Mouse (Mus musculus) cerebellum, postnatal 36 days (tissue): ENCODE measurements at regions not wholly inside any gene's neighbourhood (a gene's known extent, or its start where the extent isn't known, plus 50 kb on each side); places are given as distances from the start of the nearest gene placed in this dataset.

Experiments
- DNase-seq, 2 experiments: peaks; one replicate each; pipeline ENCODE4 v3.0.0; 2021 to 2022; ENCODE audit warnings: mixed read lengths in 2 of 2

DNA sequence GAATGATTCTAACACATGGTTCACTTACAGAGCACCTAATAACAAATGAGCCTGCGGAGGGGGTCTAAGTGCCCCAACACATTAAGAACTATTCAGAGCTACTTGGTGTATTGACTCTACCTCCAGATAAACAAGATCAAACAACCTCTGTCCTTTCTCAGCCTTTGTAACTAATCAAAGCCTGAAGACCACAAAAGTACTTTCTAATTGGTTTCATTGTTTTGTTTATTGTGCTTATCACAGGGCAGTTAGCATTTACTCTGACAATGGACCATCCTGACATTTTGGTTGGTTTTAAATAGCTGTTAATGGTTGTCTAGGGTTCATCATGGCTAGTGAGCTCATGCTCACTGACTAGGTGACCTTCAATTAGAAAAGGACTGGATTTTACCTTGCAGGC lies 435.2 kb upstream of the 4930412O13Rik start:
- DNase-seq, result no peak

DNA sequence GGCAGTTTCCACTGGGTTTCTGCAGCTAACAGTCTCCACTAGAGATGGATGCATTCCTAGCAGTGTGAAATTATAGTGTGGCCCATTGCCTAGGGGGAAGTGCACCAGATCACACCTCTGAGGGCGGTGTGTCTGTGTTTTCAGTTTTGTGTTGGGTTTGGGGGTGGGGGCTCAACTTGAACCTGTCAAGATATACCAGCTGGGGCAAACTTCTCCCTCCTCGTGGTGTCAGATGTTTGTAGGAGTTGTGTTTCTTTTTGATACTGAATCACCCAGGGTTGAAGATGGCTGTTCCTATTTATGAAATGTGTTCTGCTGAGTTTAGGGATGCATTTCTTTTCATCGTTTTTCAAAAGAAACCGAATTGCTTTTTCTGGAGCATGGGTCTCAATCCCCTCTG lies 416.6 kb upstream of the 4930412O13Rik start:
- DNase-seq, result no peak

DNA sequence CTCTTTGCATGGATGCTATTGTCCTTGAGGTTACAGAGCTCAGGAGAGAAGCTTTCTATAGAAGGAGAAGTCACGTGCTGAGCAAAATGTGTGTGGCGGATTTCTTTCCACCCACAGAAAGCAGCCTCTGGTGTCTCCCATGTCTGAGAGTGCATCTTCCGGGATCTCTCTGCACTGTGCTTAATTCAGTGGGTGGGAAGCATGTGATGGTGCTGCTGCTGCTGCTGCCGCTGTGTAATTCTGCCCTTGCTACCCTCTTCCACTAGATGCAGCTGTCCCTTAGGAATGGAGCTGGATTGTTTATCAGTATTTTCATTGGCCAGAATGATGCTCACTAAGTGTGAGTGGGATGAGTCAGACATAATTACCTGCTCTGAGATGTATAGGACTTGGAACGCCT lies 416.2 kb upstream of the 4930412O13Rik start:
- DNase-seq, result no peak

DNA sequence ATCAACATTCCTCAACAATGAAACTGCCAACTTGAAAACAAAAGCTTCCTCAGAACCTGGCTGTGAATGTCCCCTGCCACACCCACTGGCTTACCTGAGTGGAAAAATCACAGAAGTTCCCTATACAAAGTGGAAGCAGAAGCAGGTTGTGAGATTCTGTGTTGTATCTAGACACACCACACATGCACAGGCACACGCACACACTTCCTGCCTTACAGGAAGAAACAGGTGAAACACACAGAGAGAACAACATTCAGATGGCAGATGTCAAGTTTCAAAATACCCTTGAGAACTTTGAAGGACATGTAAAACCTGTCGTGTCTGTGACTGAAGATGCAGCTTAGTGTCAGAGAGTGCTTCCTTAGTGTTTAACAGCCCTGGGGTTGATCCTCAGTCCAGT lies 413.5 kb upstream of the 4930412O13Rik start:
- DNase-seq, result no peak

DNA sequence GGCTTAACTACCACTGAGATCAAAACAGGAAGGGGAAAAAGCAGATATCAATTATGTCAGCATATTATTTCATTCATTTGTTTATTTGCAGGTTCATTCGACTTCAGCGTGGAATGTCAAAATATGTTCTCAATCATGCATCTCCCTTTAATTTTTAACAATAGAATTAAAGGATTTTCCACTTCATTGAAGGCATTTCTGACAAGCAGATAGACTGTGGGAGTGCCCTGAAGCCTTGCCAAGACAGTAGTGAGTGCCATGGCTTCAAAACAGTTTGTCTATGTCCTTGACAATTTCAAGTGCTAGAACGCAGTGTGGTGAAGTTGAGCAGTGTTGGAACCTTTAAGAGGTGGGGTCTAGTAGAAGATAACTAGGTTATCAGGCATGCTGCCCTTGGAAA lies 412.4 kb upstream of the 4930412O13Rik start:
- DNase-seq, result no peak

- DNase-seq, result no peak
Observed at GRCm38 (mm10) chr2:9481678-9482345, 399.2 kb upstream of the 4930412O13Rik start.

DNA sequence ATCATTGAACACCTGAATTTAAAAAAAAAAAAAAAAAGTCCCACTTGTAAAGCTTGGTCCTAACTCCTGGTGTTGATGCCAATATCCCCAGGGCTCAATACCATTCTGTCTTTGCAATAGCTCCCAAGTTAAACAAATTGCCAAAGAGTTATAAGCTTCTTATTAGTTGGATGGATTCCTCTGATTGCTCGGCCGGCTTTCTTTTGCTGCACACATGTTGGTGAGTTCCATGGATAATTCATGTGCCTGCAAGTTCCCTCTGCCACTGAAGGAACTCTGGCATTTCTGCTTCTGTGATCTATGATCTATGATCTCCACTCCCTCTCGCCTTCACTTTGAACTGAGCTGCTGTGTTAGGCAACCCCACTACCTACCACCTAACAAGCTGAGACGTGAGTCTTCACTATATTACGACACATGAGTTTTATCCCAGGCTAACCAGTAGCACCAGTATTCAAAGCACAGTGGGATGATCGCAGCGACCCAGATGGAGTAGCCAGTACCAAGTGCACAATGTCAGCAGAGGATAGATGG lies 393.6 kb upstream of the 4930412O13Rik start:
- DNase-seq, result no peak

- no peak for DNase-seq
Observed at GRCm38 (mm10) chr2:9493606-9494145, 387.4 kb upstream of the 4930412O13Rik start.

DNA sequence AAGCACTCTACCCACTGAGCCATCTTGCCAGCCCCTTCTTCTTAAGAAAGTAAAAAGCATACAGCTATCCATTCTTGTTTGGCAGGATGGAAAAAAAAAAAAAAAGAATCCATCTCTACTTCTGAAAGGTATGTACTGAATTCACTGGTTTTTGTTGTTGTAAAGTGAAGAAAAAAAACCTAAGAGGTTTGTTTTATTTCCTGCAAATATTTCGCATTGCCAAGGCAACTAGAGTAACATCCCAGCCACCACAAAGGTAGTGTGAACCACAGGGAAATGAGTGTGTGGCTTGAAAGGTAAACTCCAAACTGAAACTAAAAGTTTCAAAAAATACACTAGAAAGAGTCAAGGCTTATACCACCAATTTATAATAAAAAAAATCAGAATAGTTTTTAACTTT lies 361.0 kb upstream of the 4930412O13Rik start:
- no peak for DNase-seq

GRCm38 (mm10) chr2:9525910-9526309 lies 355.1 kb upstream of the 4930412O13Rik start:
- DNase-seq, result no peak

DNA sequence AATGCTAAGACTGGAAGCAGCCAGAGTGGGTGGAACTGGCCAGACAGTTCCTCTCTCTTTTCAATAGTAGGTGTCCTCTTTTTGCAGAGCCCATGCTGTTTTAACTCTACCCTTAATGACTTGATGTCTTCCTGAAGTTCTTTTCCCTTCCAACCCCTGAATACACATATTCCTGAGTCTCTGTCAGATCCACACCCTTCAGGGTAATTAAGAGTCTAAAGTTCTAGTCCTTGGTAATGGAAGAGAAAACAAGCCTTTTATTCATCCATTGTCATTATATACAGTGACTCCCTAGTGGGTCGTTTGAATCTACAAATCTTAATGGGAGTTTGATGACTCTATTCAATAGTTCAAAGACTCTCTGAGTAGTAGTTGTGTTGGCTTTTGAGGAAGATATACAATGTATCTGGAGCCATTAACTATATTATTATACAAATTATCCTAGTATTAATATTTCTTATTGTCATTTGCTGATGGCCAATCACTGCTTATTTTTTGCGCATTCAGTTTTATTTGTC lies 345.9 kb upstream of the 4930412O13Rik start:
- DNase-seq, result no peak

DNA sequence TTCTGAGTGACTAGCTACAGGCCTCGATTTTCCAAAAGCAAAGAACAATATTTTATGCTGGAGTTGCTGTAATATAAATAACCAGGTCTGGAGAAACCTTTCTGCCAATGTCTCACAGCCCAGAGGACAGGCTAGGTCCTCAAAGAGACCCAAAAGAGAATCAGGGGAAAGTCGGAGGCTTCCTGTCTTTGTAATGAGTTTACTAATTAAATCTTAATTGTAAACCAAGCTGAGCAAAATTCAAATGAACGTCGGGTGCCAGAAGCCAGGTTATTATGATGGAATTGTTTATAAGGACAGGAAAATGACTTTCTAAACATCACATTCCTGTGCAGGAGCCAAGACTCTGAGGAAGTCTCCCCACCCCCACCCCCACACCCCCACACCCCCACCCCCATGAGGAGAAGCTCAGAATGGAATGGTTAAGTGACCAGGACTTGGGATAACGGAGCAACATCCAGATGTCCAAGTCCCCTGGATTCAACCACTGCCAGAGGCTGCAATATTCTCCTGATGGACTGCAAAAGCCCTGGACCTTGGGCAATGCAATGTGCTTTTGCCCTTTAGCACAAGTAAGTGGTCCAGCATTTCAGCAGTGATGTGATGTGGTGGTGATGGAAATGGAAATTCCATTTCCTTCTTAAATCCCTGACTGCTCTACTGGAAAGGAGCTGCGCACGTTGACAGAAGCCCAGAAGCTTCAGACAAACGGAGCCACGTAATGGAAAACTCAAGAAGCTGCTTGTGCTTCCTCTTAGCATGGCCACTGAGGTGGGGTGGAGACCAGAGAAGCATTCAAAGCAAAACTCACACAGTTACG lies 333.1 kb upstream of the 4930412O13Rik start:
- DNase-seq, result no peak

DNA sequence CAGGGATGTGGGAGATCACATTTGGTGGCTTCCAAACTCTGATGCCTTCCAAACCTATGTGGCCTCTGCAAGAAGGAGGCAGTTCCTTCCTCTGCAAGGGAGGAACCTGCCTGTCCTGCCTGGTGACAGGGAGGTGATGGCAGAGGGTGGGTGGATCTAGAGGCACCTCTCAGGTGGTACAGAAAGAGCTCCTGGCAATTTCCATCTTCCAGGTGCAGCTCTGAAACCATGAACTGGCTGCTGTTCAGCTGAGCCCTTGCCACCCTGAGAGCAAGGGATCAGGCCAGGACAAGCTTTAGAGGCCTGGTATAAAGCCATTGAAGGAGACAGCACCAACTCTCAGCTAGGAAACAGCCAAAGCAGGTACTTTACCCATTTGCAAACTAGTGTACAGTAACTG lies 327.7 kb upstream of the 4930412O13Rik start:
- no peak for DNase-seq

DNA sequence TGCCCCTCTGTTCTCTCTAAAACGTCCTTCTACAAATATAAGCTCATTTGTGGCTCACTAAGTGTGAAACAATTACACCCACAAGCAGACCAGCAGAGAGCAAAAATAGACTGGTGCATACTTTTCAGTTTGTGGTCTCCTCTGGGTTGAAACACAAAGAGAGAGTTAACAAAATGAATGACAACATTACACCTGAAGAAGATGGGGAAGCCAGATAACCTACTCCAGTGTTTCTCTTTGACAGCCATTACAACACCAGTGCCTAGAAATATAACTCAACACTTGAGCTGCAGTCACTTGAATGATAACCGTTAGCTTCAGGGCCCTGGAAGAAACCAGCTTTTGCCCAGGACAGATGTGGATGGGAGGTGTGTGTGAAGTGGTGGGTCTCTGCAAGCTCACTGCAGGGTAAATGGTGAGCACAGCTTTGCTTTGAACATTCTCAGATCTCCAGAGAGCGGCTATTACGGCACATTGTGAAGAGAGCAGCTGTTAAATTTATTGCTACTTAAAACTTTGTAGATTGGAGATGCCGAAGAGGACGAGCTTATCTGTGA lies 316.5 kb upstream of the 4930412O13Rik start:
- no peak for DNase-seq

DNA sequence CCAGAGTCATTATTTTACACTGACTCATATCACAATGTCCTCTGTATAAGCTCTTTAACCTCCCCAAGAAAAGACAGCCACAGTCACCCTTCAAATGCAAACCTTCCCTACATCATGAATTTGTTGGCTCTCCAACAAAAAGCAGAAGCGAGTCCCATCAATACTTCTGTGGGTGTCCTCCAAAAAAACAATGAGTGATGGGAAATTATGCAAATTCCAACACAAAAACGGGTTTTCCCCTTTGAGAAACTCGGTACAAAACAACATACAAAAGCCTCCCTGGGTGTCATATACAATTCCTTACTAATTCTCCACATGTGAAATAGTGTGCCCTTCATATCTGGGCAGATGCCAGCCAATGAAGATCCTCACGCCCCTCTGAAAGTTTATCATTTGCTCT lies 311.8 kb upstream of the 4930412O13Rik start:
- no peak for DNase-seq

- DNase-seq, result no peak
Observed at GRCm38 (mm10) chr2:9574196-9574595, 306.9 kb upstream of the 4930412O13Rik start.

DNA sequence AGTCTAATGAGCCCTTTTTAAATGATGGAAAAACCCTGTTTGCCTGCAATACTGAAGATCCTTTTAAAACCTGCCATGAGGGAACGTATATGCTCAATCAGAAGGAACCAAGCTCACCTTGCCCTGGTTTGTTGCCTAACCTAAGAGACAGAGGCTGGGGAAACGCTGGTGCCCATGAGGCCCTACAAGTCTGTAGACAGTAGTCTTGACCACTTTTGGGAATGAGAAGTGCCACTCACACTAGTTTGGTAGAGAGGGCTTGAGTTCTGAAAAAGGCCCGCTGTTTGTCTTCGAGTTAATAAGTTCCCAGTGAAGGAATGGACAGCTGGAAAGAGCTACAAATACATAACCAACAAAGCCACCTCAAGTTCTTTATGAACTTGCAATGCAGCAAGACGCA lies 306.4 kb upstream of the 4930412O13Rik start:
- no peak for DNase-seq

DNA sequence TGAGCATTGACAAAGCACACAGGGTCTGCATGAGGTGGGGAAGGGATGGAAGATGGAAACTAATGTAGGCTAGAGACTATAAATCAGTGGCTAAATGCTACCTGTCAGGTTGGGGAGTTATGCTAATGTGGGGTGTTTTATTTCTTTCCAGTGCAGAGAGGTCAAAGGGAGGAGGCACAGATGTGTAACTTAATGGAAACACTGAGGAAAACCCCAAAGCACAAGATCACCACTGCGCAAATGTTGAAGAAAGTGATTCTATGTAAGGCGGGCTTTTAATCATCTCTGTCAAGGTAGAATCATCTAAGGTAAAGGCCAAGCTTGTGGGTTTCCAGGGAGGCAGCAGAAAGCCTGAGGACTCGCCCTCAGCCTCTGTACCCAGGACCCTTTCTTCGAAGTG lies 303.2 kb upstream of the 4930412O13Rik start:
- no peak for DNase-seq

DNA sequence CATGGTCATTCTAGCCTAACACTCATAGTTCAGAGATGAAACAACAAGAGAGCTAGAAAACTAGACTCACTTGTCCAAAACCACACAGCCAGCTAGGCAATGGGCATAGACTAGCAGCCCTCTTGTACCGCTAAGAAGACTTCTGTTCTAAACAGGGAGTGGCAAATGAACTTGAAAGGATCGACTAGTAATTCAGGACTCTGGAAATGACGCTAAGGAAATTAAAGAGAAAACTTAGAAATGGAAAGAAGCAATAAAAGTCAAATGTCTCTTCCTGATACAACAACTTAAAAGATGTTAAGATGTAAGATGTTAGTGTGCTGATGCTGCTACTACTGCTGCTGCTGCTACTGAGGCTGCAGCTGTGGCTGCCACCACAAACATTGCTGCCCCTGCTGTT lies 293.7 kb upstream of the 4930412O13Rik start:
- DNase-seq, result no peak

DNA sequence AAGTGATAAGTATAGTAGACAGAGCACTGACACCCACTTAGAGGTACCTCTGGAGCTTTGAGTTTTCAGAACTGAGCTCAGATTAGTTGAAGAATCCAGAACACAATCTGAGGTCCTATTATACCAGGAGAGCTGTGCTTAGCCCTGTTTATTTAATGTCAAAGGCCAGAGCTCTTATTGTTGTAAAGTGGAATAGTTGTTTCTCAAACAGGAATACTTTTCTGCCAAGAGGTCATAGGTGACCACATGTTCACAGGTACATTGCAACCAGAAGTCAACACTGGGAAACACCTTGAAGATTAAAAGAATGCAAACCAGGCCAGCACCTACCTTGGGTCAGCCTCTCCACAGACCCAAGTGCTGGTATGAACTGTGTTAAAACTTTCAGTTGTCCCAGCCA lies 291.9 kb upstream of the 4930412O13Rik start:
- DNase-seq, result no peak

GRCm38 (mm10) chr2:9592531-9592930 lies 288.5 kb upstream of the 4930412O13Rik start:
- no peak for DNase-seq

- DNase-seq, result no peak
Observed at GRCm38 (mm10) chr2:9593931-9594330, 287.1 kb upstream of the 4930412O13Rik start.

GRCm38 (mm10) chr2:9595236-9595850 lies 285.7 kb upstream of the 4930412O13Rik start:
- no peak for DNase-seq
